Mouse (Mus musculus) adrenal gland, adult 2 months (tissue): ENCODE measurements around the gene Zbp1. TPM values are rescaled to one million over a fixed set of nuclear protein-coding genes. Genes with fewer than 3 reads are reported as not detected.

Source experiments
- DNase-seq: peaks from one replicate; pipeline ENCODE4 v3.0.0; 2021
- long read RNA-seq: library from polyadenylated mRNA; stranded (forward); transcript quantifications from one replicate; pipeline ENCODE4 v2.0.0, GENCODE M21; 2021
- polyA plus RNA-seq: library from polyadenylated mRNA; depleted of rRNA; stranded (reverse); fragments of >200 nt; gene quantifications from 2 replicates; pipeline ENCODE4 v1.2.3, GENCODE M21; 2012; rRNA removed
- total RNA-seq, 2 experiments: library from RNA; stranded (reverse); gene quantifications; 2 replicates each; pipeline ENCODE4 v1.2.3; 2021

The Zbp1 gene
- total RNA-seq (1 to 10 TPM; 2.7 to 9.0 TPM), polyA plus RNA-seq (3.3 and 3.8 TPM in 2 replicates)
- long read RNA-seq, partial matches to known transcripts = 0 of 1 reads
- long read RNA-seq, other reads (novel, unspliced or antisense) = 0 of 1 reads

DNA sequence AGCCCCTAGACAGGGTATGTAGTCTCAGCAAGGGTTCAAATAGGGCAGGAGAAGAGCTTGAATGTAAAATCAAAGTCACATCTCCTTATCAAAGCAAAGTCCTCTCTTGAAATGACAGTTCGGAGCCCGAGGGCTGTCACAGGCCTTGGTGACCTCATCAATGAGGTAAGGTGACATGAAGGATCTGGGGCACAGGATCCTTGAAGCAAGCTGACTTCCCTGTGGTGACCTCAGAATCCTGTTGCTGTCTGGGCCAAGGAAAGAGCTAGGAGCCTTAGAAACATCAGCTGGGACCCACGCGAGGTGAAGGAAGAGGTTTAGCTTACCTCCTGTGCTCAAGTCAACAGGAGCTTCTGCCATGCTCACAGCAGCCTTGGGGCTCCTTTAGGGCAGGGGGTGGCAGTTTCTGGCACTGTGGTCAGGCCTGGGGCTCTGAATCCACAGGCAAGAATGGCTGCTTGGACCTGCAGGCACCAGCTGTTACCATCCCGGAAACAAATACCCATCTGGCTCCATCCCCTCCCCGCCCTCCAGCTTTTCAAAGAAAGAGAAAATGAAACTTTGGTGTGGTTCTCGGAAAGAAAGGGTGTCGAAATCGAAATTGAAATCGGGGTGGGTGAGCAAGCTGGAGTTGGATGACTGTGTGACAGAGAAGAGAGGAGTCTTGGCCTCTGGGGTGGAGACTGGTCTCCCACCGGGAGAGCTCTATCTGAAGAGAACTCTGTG, at the start of gene Zbp1:
TSS of gene Zbp1 (minus strand) at position 508 of the 726 bp plus-strand sequence.
- peak; percentile 47 for DNase-seq

GRCm38 (mm10) chr2:173267562-173267961, 48.8 kb upstream of the Zbp1 start:
- no peak for DNase-seq

DNA sequence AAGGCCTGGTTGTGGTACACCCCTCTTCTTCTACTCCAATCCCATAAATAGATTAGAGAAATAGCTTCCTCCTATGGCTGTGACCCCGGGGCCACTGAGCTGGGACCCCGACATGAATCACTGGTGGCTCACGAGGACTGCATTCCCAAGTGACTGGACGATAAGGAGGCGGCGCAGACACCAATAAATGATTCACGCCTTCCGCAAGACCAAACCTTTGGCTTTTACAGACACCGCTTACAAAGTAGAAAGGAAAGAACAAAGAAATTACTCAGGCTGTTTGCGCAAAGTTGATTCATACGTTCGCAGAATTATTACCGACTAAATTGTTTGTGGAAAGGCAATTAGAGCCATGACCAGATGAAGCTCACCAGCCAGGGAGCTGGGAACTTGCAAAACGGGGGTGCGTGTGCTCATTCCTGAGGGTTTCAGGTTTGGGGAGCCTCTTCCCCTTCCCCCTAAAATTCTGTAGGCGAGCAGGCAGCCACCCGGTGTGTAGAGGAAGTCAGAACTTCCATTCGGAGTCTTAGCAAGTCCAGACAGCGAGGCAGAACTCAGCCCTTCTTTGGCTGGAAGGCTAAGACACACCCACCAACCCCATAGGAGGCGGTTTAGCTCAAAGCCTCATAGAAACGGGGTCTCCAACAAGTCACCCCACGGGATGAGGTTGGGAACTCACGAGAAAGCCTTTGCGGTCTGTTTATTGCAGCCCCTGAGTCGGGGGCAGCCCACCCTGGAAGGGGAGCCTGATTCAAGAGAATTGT, 47.8 kb upstream of the Zbp1 start:
- no peak for DNase-seq

- DNase-seq = no peak
Observed at GRCm38 (mm10) chr2:173265468-173266265, 46.9 kb upstream of the Zbp1 start.

- peak; percentile 29 for DNase-seq
Observed at GRCm38 (mm10) chr2:173264467-173265128, 45.9 kb upstream of the Zbp1 start.

DNA sequence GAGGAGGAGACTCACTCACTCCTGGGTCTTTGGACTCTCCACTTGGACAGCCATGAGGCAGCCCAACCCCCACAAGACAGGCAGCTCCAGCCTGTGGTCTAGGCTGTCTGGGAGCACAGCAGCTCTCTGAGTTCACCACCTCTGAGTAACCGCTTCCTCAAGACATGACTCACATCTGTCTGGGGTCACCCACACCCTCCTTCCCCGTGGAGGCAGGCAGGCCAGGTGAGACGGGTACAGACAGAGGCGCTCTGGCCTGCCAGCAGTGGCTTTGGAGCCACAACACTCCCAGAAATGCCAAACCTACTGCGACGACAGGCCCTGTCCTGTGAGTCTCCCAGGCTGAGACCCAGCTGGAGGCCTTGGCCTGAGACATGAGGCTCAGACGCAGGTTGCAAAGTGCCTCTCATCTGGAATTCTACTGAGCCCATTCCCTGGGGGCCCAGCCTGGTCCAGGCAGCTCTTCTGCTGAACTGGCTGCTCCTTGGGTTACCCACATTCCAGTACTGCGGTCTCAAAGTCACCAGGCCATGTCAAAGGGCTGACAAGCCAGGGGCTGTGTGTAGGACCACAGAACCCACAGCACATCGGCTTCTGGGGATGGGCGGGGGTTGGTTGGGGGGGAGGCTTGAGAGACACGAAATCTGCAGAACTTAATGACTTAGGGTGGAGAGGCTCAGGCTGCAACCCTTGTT, 45.1 kb upstream of the Zbp1 start:
- peak; percentile 48 for DNase-seq

DNA sequence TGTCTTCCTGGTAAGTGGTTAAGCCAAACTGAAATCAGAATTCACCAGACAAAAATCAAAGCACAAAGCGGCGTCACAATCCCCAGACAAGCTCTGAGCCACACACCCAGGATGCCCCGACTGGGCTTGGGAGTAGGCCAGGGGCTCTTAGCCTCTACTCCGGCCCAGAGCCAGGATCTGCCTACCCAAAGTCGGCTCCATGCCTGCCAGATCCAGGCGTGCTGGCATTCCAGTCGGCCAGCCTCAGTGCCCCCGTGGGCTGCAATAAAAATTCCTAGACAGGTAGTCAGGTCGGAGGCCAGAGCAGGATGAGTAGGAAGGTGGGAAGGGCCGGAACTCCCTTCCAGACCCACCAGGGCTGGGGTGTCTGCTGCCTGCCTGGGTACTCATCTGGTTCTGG, 42.8 kb upstream of the Zbp1 start:
- peak; percentile 34 for DNase-seq

DNA sequence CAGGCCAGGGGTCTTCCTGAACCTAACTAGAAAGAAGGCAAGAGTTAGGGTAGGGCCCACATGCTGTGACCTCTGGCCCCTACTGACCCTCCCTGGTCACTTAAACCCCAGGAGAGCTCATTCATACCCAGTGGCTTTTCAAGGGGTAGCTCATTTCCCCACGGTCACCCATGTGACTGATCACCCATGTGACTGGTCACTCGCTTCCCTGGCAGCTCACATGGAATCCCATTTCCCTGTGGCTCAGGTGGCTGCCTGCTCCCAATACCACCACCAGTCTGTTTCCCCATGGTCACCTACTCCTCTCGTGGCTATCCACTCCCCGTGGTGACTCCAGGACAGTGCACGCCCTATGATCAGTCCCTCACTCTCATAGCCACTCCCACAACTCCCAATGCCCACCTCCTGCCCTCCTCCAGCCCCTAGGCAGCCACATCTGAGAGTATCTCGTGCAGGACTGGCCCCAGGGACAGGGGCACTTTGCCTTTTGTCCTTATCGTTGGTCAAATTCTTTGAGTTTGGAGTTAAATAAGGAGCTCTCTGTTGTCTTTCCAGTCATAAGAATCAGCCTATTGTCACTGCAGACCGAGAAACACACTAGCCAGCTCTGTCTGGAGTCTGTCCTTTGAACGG, 39.9 kb upstream of the Zbp1 start:
- DNase-seq = no peak

DNA sequence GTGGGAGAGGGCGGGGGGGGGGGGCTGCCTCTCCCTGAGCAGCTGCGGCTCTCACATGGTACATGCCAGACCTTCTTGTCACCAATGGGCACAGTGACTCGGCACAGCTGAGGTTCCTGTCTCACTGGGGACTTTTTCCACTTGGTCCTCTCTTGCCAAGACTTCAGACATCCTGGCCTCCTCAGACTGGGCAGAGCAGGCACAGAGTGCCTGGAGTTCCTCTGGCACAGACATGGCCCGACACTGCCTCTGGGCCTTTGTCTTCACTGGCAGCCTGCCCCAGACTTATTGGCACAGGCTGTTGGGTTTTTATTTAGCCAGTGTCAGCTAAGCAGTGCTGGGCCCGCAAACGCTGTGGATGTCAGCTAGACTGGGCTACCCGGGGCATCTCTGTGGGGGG, 38.9 kb upstream of the Zbp1 start:
- DNase-seq = peak; percentile 80

DNA sequence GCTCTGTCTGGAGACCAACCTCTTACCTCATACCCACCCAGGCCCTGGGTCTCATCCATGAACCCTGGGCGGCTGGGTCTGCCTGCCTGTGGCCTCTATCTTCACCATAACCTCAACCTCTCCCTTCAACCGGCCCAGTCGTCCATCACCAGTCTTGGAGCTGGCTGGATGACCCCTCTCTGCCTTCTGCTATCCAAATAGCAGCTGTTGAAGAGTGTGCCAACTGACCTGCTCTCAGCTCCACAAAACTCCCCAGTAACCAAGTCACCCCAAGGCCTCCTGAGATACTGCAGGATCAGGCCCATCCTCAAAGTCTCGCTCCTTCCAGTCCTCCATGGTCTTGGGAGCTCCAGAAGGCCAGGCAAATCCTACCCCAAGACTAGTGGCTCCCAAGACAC, 37.8 kb upstream of the Zbp1 start:
- no peak for DNase-seq

- no peak for DNase-seq
Observed at GRCm38 (mm10) chr2:173255810-173256551, 37.3 kb upstream of the Zbp1 start.

- DNase-seq = no peak
Observed at GRCm38 (mm10) chr2:173253761-173254662, 35.3 kb upstream of the Zbp1 start.

DNA sequence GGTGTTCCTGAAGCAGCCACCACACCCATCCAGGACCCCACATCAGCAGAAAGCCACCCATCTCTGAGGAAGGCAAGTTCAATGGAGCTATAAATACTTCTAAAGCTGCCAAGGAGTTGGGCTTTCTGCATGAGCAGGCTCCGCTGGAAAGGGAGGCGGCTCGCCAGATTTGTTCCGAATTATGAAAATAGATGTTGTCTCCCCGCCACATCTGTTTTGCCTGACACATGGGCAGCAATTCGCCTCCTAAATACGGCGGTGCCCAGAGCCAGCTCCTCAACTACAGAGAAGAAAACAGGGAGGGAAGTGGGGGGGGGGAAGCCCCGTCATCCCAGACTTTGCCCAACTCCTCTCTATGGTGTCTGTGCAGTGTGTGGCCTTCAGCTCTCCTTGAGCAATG, 33.0 kb upstream of the Zbp1 start:
- DNase-seq = no peak

GRCm38 (mm10) chr2:173251133-173251532, 32.4 kb upstream of the Zbp1 start:
- DNase-seq = no peak

GRCm38 (mm10) chr2:173250411-173250810, 31.7 kb upstream of the Zbp1 start:
- no peak for DNase-seq

DNA sequence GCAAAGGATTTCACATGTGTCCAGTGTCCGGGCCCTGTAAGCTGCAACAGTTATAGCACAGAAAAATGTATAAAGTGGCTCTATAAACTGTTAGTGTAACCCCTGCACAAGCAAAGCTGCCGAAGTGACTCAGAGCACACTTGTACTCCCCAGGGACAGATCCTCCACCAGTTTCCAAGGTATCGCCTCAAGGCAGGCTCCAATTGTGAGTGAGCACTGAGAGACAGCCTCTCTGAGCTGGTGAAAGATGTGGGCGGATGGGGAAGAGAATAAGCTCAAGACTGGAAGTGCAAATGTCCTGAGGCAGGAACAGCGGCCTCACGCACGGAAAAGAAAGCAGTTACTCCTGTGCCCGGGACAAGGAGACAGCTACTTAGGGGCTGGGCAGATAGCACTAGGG, 31.2 kb upstream of the Zbp1 start:
- no peak for DNase-seq

GRCm38 (mm10) chr2:173249386-173249785, 30.7 kb upstream of the Zbp1 start:
- no peak for DNase-seq

DNA sequence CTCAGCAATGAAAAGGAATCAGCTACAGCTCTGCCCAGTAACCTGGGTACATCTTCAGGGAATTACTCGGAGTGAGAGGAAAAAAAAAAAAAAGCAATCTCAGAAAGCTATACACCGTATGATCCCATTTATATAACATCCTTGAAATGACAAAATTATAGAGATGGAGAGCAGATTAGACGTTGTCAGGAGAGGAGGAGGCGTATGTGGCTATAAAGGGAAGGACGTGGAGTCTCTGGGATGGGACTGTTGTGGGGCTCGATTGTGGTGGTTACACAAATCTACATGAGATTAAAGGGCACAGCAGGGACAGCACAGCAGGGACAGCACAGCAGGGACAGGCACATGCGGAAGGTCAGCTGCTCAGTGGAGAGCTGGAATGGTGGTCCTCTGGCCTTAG, 30.1 kb upstream of the Zbp1 start:
- DNase-seq = no peak

GRCm38 (mm10) chr2:173247911-173248310, 29.2 kb upstream of the Zbp1 start:
- DNase-seq = no peak
